8 mouse cellular contexts compared by ENCODE assay signal in the genomic region with DNA sequence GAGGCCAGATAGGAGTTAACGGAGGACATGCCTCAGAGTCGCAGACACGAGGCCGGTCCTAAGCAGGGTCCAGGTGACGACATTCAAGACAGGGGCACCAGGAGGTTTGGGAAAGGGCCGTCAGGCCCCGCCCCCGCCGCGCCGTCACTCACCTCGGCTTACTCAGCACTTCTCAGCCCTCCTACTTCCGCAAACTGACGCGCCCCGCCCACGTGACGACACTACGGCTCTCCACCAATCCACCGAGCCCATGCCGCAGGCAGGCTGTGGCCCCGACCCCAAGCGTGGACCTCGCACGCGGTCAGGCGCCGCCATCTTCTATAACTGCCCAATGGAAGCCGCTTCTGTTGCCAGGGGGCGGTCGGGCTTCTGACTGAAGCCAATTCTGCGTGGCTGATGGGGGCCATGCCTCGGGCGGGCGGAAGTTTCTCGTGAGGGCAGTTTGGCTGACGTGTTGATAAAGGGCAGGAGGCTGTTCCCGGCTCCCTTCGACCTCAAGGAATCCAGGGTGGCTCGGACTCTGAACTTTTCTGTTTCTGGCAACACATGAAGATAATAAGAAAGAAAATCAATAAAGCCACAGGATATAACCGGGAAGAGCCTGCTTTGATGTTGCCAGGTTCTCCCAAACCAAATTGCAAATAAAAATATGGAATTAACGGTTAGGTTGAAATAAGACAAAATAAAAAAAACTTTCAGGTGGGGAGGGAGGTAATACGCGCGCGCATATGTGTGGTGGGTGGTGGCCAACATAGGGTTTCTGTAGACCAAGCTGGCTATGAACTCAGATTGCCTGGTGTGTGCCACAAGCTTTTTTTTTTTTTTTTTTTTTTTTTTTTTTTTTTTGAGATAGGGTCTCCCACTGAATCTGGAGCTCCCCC. TPM values are rescaled to one million over a fixed set of nuclear protein-coding genes. Genes with fewer than 3 reads are reported as not detected.
A peak's percentile ranks its signal among the peaks of the same experiment; 100 is the strongest.
DNase-seq lines count a peak whose midpoint lies in the region; ATAC-seq lines count a peak whose summit lies in the region.

A gene (minus strand): TSS at position 333 of the 881 bp plus-strand sequence.

- H3K9ac ChIP-seq in hindbrain, embryonic 12.5 days = peak within 1 kb of the TSS; percentile 76

- H3K4me3 ChIP-seq in hindbrain, embryonic 12.5 days = peak within 1 kb of the TSS; percentile 58

- H3K27ac ChIP-seq in hindbrain, embryonic 12.5 days = peak within 1 kb of the TSS; percentile 93

- 4% methylated on average over 46 of the region's 46 CpGs for WGBS in hindbrain, embryonic 12.5 days

- peaks cover 29% of the 10 kb centered on the region for H3K4me1 ChIP-seq in hindbrain, embryonic 12.5 days

- peak; percentile 100 for DNase-seq in NIH3T3 (ENCODE audit: low read depth)
- DNase-seq in cerebellum, postnatal 10 days = peak; percentile 99 to 100
- DNase-seq in frontal cortex, postnatal 10 days (ENCODE audit: low spot score in 2 of 2) = peak; percentile 98 to 99
- DNase-seq in layer of hippocampus, postnatal 14 days (ENCODE audit: low spot score in 2 of 2) = peak; percentile 97 to 98
- DNase-seq in lung, postnatal 14 days = peak; percentile 99
- DNase-seq in retina, adult 2 months (ENCODE audit: low read depth, low spot score) = peak; percentile 89
- peak; percentile 97 to 98 for DNase-seq in thymus, postnatal 36 days

- H3K4me2 ChIP-seq in hindbrain, embryonic 12.5 days (replicated peaks) = peak within 1 kb of the TSS; percentile 83

- H3K36me3 ChIP-seq in hindbrain, embryonic 12.5 days = no peaks in the 10 kb centered on the region

- H3K9me3 ChIP-seq in hindbrain, embryonic 12.5 days (replicated peaks) = no peaks in the 10 kb centered on the region

- H3K27me3 ChIP-seq in hindbrain, embryonic 12.5 days = no peaks in the 10 kb centered on the region

- peak; percentile 95 for ATAC-seq in hindbrain, embryonic 12.5 days (ENCODE audit: low FRiP score)

RNA-seq across cellular contexts. Expression of the gene that starts here (rescaled TPM):
- polyA plus RNA-seq in hindbrain, embryonic 12.5 days (2016; fragmentation: Nextera tagmentation; extraction: Ambion mirVana) = 36.5 and 38.9 TPM in 2 replicates
- total RNA-seq in layer of hippocampus, postnatal 14 days (2021) = 10 to 100 TPM; 18.5 to 22.3 TPM

Comparison
In these comparisons a context has a peak if more than half of its experiments do, and no peak if none do; other contexts are left out.
1. Peak in every context shown above with its lines: DNase-seq, ATAC-seq, H3K4me3 ChIP-seq and H3K27ac ChIP-seq.